Mouse (Mus musculus) E14TG2a.4 (cell line): ENCODE measurements at regions not wholly inside any gene's neighbourhood (a gene's known extent, or its start where the extent isn't known, plus 50 kb on each side); places are given as distances from the start of the nearest gene placed in this dataset.

Experiments
- CTCF ChIP-seq: conservative IDR thresholded peaks from 2 replicates; pipeline ENCODE4 v1.5.1; 2014; ENCODE audit warnings: low read length
- NANOG ChIP-seq: IDR thresholded peaks from 2 replicates; pipeline ENCODE4 v1.6.1; 2014; ENCODE audit warnings: borderline replicate concordance, low read length, mixed read lengths
- POU5F1 ChIP-seq: IDR thresholded peaks from 2 replicates; pipeline ENCODE4 v1.6.1; 2014; ENCODE audit warnings: low read length, borderline replicate concordance

DNA sequence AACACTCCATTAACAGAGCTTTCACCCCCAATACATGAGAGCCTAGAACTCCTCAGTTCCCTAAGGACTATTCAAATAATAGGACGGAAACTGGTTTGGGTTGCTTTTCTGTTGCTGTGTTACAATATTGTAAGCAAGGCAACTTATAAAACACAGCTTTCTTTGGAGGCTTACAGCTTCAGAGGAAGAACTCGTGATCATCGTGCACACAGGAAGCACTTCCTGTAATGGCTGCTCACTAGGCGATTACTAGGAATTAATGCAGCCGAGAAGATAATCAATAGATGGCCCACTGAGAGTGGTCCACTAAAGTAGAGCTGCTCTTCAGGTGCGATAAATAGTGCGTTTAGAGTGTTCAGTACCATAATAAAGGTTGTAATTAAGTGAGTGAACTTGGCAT lies 166.8 kb downstream of the Cd47 start:
- TF ChIP-seq CTCF (no peak), NANOG (no peak), POU5F1 (no peak)
